ENCODE assay signal across 24 mouse cellular contexts in genomic region chr17:14912981-14913380, GRCm38 (mm10). TPM values are rescaled to one million over a fixed set of nuclear protein-coding genes. Genes with fewer than 3 reads are reported as not detected.
DNase-seq lines count a peak whose midpoint lies in the region; ATAC-seq and TF ChIP-seq lines count a peak whose summit lies in the region.
"Had no signal": no experiment of that assay in that cellular context is flagged by ENCODE, and none has a peak within 500 bp of the region (broad histone marks: within the 10 kb centered on the region; RNA-seq: fewer than 3 reads in every experiment).

No protein-coding gene starts in this region.

- no peaks in the 10 kb centered on the region for H3K27me3 ChIP-seq in intestine, embryonic 14.5 days (replicated peaks; ENCODE audit: control insufficient read depth, insufficient read depth, low read length)
- H3K27me3 ChIP-seq in intestine, embryonic 16.5 days (replicated peaks; ENCODE audit: control insufficient read depth, insufficient read depth, low read length), result no peaks in the 10 kb centered on the region
- H3K27me3 ChIP-seq in thymus, adult 2 months (ENCODE audit: control insufficient read depth, insufficient read depth, low read length), result no peaks in the 10 kb centered on the region
- H3K27me3 ChIP-seq: embryonic facial prominence, embryonic 13.5 days; forebrain, embryonic 12.5 days; forebrain, embryonic 15.5 days; heart, embryonic 15.5 days had no signal

- no peak overlapping the region for H3K4me2 ChIP-seq in intestine, embryonic 14.5 days (ENCODE audit: low read length)
- H3K4me2 ChIP-seq in intestine, embryonic 16.5 days (ENCODE audit: low read depth, low read length), result no peak overlapping the region
- H3K4me2 ChIP-seq: embryonic facial prominence, embryonic 13.5 days; forebrain, embryonic 12.5 days; forebrain, embryonic 15.5 days; heart, embryonic 12.5 days; heart, embryonic 15.5 days; hindbrain, embryonic 14.5 days had no signal

- WGBS in intestine, embryonic 14.5 days, result 85% methylated on average over 8 of the region's 8 CpGs
- 87% methylated on average over 8 of the region's 8 CpGs for WGBS in intestine, embryonic 16.5 days
- 86% methylated on average over 8 of the region's 8 CpGs for WGBS in thymus, adult 2 months

- H3K4me1 ChIP-seq in intestine, embryonic 14.5 days (replicated peaks; ENCODE audit: control insufficient read depth, insufficient read depth, low read length), result no peaks in the 10 kb centered on the region
- no peaks in the 10 kb centered on the region for H3K4me1 ChIP-seq in intestine, embryonic 16.5 days (ENCODE audit: control insufficient read depth, insufficient read depth, low read length)
- peaks cover 39% of the 10 kb centered on the region for H3K4me1 ChIP-seq in thymus, adult 2 months (replicated peaks; ENCODE audit: control insufficient read depth, insufficient read depth, low read length)
- H3K4me1 ChIP-seq: embryonic facial prominence, embryonic 13.5 days; forebrain, embryonic 12.5 days; forebrain, embryonic 15.5 days; heart, embryonic 12.5 days; heart, embryonic 15.5 days had no signal

- TF ChIP-seq CTCF in thymus, adult 2 months (IDR thresholded peaks at IDR 0.05; ENCODE audit: borderline replicate concordance, control insufficient read depth, extremely low read depth, insufficient read depth, low read length, poor library complexity), result no peak

- no peaks in the 10 kb centered on the region for H3K36me3 ChIP-seq in intestine, embryonic 14.5 days (ENCODE audit: control insufficient read depth, insufficient read depth, low read length)
- no peaks in the 10 kb centered on the region for H3K36me3 ChIP-seq in intestine, embryonic 16.5 days (ENCODE audit: control insufficient read depth, insufficient read depth, low read length)
- H3K36me3 ChIP-seq in thymus, adult 2 months (ENCODE audit: control insufficient read depth, insufficient read depth, low read length), result no peaks in the 10 kb centered on the region
- H3K36me3 ChIP-seq: embryonic facial prominence, embryonic 13.5 days; forebrain, embryonic 12.5 days; forebrain, embryonic 15.5 days; heart, embryonic 12.5 days; heart, embryonic 15.5 days had no signal

- no peak overlapping the region for H3K27ac ChIP-seq in intestine, embryonic 14.5 days (ENCODE audit: low read depth)
- H3K27ac ChIP-seq in intestine, embryonic 16.5 days (ENCODE audit: low read length), result no peak overlapping the region
- no peak overlapping the region; the same call in 1 of the 2 replicates for H3K27ac ChIP-seq in thymus, adult 2 months (ENCODE audit: control insufficient read depth, insufficient read depth, low read length)
- H3K27ac ChIP-seq: embryonic facial prominence, embryonic 13.5 days; forebrain, embryonic 12.5 days; forebrain, embryonic 15.5 days; heart, embryonic 15.5 days; hindbrain, embryonic 14.5 days; hindbrain, postnatal 0 days had no signal

- peak; percentile 38 for DNase-seq in intestine, embryonic 14.5 days (ENCODE audit: low spot score)
- peak; percentile 68 for DNase-seq in thymus, postnatal 14 days
- DNase-seq in thymus, adult 2 months, result no peak
- DNase-seq in thymus, postnatal 4 days, result peak; percentile 65
- DNase-seq in left cerebral cortex, adult 9 months (ENCODE audit: low spot score in 2 of 2), result no peak
- DNase-seq: adrenal gland, adult 2 months; adrenal gland, postnatal 14 days; cerebellum, adult 11 months; cerebellum, adult 2 months; cerebellum, adult 9-11 months; cerebellum, postnatal 25 days; gastrocnemius, postnatal 25 days; heart, postnatal 14 days; heart, postnatal 4 days had no signal

- no peak for TF ChIP-seq POLR2A in thymus, adult 2 months (IDR thresholded peaks at IDR 0.05; ENCODE audit: control insufficient read depth, extremely low read depth, insufficient read depth, low read length, poor library complexity)

- ATAC-seq in intestine, embryonic 14.5 days (replicated peaks; ENCODE audit: low FRiP score, low TSS enrichment, low read depth), result no peak
- ATAC-seq in intestine, embryonic 16.5 days, result no peak
- ATAC-seq: CD4-positive, CD25-positive, alpha-beta regulatory T cell, adult 4 months; forebrain, embryonic 15.5 days; hindbrain, postnatal 0 days had no signal

- no peak overlapping the region for H3K4me3 ChIP-seq in intestine, embryonic 14.5 days (ENCODE audit: low read depth, low read length)
- no peak overlapping the region for H3K4me3 ChIP-seq in intestine, embryonic 16.5 days (ENCODE audit: low read length)
- no peak overlapping the region for H3K4me3 ChIP-seq in thymus, adult 2 months (ENCODE audit: control insufficient read depth, insufficient read depth, low read length)
- H3K4me3 ChIP-seq: embryonic facial prominence, embryonic 13.5 days; erythroblast, embryonic 14.5 days; forebrain, embryonic 12.5 days; forebrain, embryonic 15.5 days; heart, embryonic 12.5 days; heart, embryonic 15.5 days had no signal

- no peaks in the 10 kb centered on the region for H3K9me3 ChIP-seq in intestine, embryonic 14.5 days (ENCODE audit: control insufficient read depth, low read length)
- no peaks in the 10 kb centered on the region for H3K9me3 ChIP-seq in intestine, embryonic 16.5 days (ENCODE audit: control insufficient read depth, low read length)
- H3K9me3 ChIP-seq: embryonic facial prominence, embryonic 13.5 days; forebrain, embryonic 12.5 days; forebrain, embryonic 15.5 days; heart, embryonic 12.5 days; heart, embryonic 15.5 days had no signal

- no peak overlapping the region for H3K9ac ChIP-seq in intestine, embryonic 14.5 days (ENCODE audit: low read length)
- no peak overlapping the region for H3K9ac ChIP-seq in intestine, embryonic 16.5 days (ENCODE audit: low read depth, low read length)
- H3K9ac ChIP-seq: embryonic facial prominence, embryonic 13.5 days; forebrain, embryonic 12.5 days; forebrain, embryonic 15.5 days; heart, embryonic 12.5 days; heart, embryonic 15.5 days; hindbrain, embryonic 14.5 days had no signal

RNA-seq across cellular contexts. Expression of gene Wdr27, which starts 30.0 kb away (rescaled TPM):
- polyA plus RNA-seq in intestine, embryonic 14.5 days (2014; fragmentation: Nextera tagmentation; extraction: Ambion mirVana), result 6.1 and 9.5 TPM in 2 replicates
- 3.9 and 5.0 TPM in 2 replicates for polyA plus RNA-seq in intestine, embryonic 16.5 days (2015; fragmentation: Nextera tagmentation; extraction: Ambion mirVana)
- 3.1 and 5.1 TPM in 2 replicates for polyA plus RNA-seq in thymus, adult 2 months (2012; rRNA removed)
- polyA plus RNA-seq: erythroblast, embryonic 14.5 days had no signal

RNA-seq across cellular contexts. Expression of gene 1600012H06Rik, which starts 30.0 kb away (rescaled TPM):
- polyA plus RNA-seq in intestine, embryonic 14.5 days (2014; fragmentation: Nextera tagmentation; extraction: Ambion mirVana), result 30.9 and 33.5 TPM in 2 replicates
- polyA plus RNA-seq in intestine, embryonic 16.5 days (2015; fragmentation: Nextera tagmentation; extraction: Ambion mirVana), result 37.6 and 39.9 TPM in 2 replicates
- polyA plus RNA-seq in thymus, adult 2 months (2012; rRNA removed), result 20.6 and 25.8 TPM in 2 replicates

RNA-seq across cellular contexts. Expression of gene Phf10, which starts 48.1 kb away (rescaled TPM):
- 45.1 and 48.6 TPM in 2 replicates for polyA plus RNA-seq in intestine, embryonic 14.5 days (2014; fragmentation: Nextera tagmentation; extraction: Ambion mirVana)
- 27.5 and 33.4 TPM in 2 replicates for polyA plus RNA-seq in intestine, embryonic 16.5 days (2015; fragmentation: Nextera tagmentation; extraction: Ambion mirVana)
- 27.5 and 35.3 TPM in 2 replicates for polyA plus RNA-seq in thymus, adult 2 months (2012; rRNA removed)

Comparison
In these comparisons a context has a peak if more than half of its experiments do, and no peak if none do; other contexts are left out.
1. DNase-seq: peak in intestine, embryonic 14.5 days (single experiment), thymus, postnatal 14 days (single experiment) and thymus, postnatal 4 days (single experiment); none in thymus, adult 2 months (single experiment) and left cerebral cortex, adult 9 months (0 of 2).